Comparison of ENCODE assay signal across 16 mouse cellular contexts in the genomic region with DNA sequence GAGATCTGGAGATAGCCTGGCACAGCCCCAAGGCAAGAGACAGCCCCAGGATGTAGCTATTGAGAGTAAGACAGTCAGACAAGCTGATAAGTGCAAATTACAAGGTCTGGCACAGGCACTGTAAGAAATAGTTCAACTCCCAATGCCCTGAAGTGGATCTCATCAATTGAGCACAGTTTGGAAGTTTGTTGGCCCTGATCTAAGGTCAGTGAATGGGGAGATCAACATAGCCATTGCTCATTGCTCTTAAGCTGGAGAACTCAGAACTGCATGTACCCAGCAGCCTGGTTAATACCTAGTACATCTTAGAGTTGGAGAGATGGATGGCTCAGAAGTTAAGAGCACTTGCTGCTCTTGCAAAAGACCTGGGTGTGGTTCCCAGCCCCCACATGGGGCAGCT.
"Had no signal": no experiment of that assay in that cellular context is flagged by ENCODE, and none has a peak within 500 bp of the region (broad histone marks: within the 10 kb centered on the region; RNA-seq: fewer than 3 reads in every experiment).

No protein-coding gene starts in this region.

- ATAC-seq: liver, postnatal 0 days had no signal

- H3K27ac ChIP-seq: limb, embryonic 12.5 days; limb, embryonic 15.5 days; liver, embryonic 14.5 days; lung, embryonic 15.5 days had no signal

- DNase-seq: kidney, adult 18-20 months; kidney, adult 9 months; kidney, postnatal 14 days; kidney, postnatal 4 days; left cerebral cortex, postnatal 4 days; liver, postnatal 0 days; lung, postnatal 10 days; lung, postnatal 4 days; midbrain, embryonic 14.5 days; retina, postnatal 1 day; right cerebral cortex, postnatal 25 days; thymus, postnatal 25 days had no signal

- H3K4me3 ChIP-seq: limb, embryonic 12.5 days; limb, embryonic 15.5 days; lung, embryonic 15.5 days had no signal
